Mouse (Mus musculus) C2C12 (cell line): ENCODE results near the gene Scgb2b27. TPM values are rescaled to one million over a fixed set of nuclear protein-coding genes. Genes with fewer than 3 reads are reported as not detected.

Source experiments
- polyA plus RNA-seq: library from polyadenylated mRNA; unstranded; fragments of >200 nt; fragmentation: generic; extraction: Trizol; gene quantifications from one replicate; pipeline ENCODE4 v1.2.1, GENCODE M21; 2012; ENCODE audit warnings: missing spikeins

Gene Scgb2b27
- polyA plus RNA-seq, 1 experiment: not detected

Other genes with a start within 250 kb of the Scgb2b27 start
- gene Scgb2b26, start 68.9 kb downstream of the Scgb2b27 start, polyA plus RNA-seq: not detected
- not detected for gene Scgb1b27, start 7.5 kb upstream of the Scgb2b27 start, polyA plus RNA-seq
- gene Scgb1b30, start 81.5 kb upstream of the Scgb2b27 start, polyA plus RNA-seq: not detected
- 34.2 TPM for gene Wtip, start 119.3 kb upstream of the Scgb2b27 start, polyA plus RNA-seq
- gene Uba2, start 155.7 kb upstream of the Scgb2b27 start, polyA plus RNA-seq: 98.0 TPM
- gene Pdcd2l, start 182.7 kb upstream of the Scgb2b27 start, polyA plus RNA-seq: 41.7 TPM
- gene Gpi1, start 216.4 kb upstream of the Scgb2b27 start, polyA plus RNA-seq: 396 TPM
- 0.11 TPM for gene Gm6096, start 237.1 kb upstream of the Scgb2b27 start, polyA plus RNA-seq